Mouse (Mus musculus): ENCODE data around the gene Fbxo48. TPM values are rescaled to one million over a fixed set of nuclear protein-coding genes. Genes with fewer than 3 reads are reported as not detected.

Fbxo48 gene
- under 1 TPM in 1 of 2 experiments, not detected in 1; 0.25 TPM for total RNA-seq (2021)
- long read RNA-seq, experiment 1: 0 reads
- long read RNA-seq, experiment 2: 0 reads

- peak; percentile 98 to 99 for DNase-seq
These were observed at the start of gene Fbxo48 for GRCm38 (mm10) chr11:16950976-16951760. Fbxo48 (plus strand) TSS chr11:16951375.

GRCm38 (mm10) chr11:16904302-16905011, 46.7 kb upstream of the Fbxo48 start:
- DNase-seq: peak; percentile 37 to 46

- DNase-seq: no peak
These were observed 46.2 kb upstream of the Fbxo48 start for GRCm38 (mm10) chr11:16905012-16905332.

- DNase-seq: no peak
These were observed 44.6 kb upstream of the Fbxo48 start for GRCm38 (mm10) chr11:16906530-16906929.

GRCm38 (mm10) chr11:16907517-16908129, 43.6 kb upstream of the Fbxo48 start:
- no peak for DNase-seq

- DNase-seq: no peak
These were observed 36.4 kb upstream of the Fbxo48 start for GRCm38 (mm10) chr11:16914756-16915155.

- no peak for DNase-seq
These were observed 35.3 kb upstream of the Fbxo48 start for GRCm38 (mm10) chr11:16915850-16916249.

GRCm38 (mm10) chr11:16917512-16917911, 33.7 kb upstream of the Fbxo48 start:
- DNase-seq: no peak

- no peak for DNase-seq
These were observed 19.0 kb upstream of the Fbxo48 start for GRCm38 (mm10) chr11:16932159-16932558.

GRCm38 (mm10) chr11:16935577-16936236, 15.5 kb upstream of the Fbxo48 start:
- DNase-seq: peak in 1 of 2 experiments; percentile 51

- no peak for DNase-seq
These were observed 9.9 kb upstream of the Fbxo48 start for GRCm38 (mm10) chr11:16941103-16941793.

- DNase-seq: no peak
These were observed 9.2 kb upstream of the Fbxo48 start for GRCm38 (mm10) chr11:16941973-16942452.

- DNase-seq: no peak
These were observed 8.2 kb upstream of the Fbxo48 start for GRCm38 (mm10) chr11:16943016-16943415.

GRCm38 (mm10) chr11:16948756-16949155, 2.4 kb upstream of the Fbxo48 start:
- peak; percentile 56 to 83 for DNase-seq

- DNase-seq: no peak
These were observed 774 bp upstream of the Fbxo48 start for GRCm38 (mm10) chr11:16950226-16950975.

GRCm38 (mm10) chr11:16951761-16952010, 511 bp downstream of the Fbxo48 start:
- no peak for DNase-seq

- no peak for DNase-seq
These were observed 5.1 kb downstream of the Fbxo48 start for GRCm38 (mm10) chr11:16956115-16956862.

GRCm38 (mm10) chr11:16957030-16957429, 5.9 kb downstream of the Fbxo48 start:
- DNase-seq: no peak

- no peak for DNase-seq
These were observed 7.3 kb downstream of the Fbxo48 start for GRCm38 (mm10) chr11:16958520-16958919.

- DNase-seq: peak; percentile 37 to 42
These were observed 16.6 kb downstream of the Fbxo48 start for GRCm38 (mm10) chr11:16967806-16968205.

GRCm38 (mm10) chr11:16969650-16970049, 18.5 kb downstream of the Fbxo48 start:
- no peak for DNase-seq

Measured in heart, adult 18-20 months (tissue).